ENCODE assay signal across 8 mouse cellular contexts in the genomic region with DNA sequence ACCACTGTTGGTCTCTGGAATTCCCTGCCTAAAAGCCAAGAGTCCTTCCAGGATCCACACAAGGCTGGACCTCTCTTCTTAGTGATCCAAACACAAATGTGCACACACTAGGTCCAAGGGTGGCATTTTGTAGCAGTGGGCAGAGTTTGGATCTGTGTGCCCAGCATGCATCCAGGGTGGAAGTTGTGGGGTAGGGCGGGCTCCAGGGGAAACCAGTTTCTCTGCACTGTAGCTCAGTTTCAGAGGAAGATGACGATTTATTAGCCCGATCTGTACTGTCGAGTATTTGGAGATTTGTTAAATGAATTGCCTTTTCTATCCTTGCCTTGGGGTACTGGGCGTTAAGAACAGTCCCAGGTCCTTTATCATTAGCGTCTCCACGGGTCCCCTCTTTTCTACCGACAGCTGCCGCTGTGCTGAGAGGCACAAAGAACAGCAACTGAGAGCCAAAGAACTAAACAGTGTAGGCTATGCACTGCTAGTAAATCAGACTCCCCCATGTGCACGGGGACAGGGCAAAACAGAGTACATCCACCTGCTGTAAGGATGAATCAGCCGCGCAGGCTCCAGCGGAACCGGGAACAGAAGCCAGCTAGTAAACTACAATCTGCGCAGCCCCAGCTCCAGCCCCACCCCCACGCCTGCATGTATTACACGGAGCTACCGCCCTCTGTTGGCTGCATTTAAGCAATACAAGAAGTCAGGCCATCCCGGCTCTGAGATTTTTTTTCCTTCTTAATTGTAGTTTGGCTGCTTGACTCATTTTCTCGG. TPM values are rescaled to one million over a fixed set of nuclear protein-coding genes. Genes with fewer than 3 reads are reported as not detected.
DNase-seq lines count a peak whose midpoint lies in the region; ATAC-seq lines count a peak whose summit lies in the region.

No protein-coding gene starts in this region.

- no peaks in the 10 kb centered on the region for H3K36me3 ChIP-seq in intestine, embryonic 14.5 days (ENCODE audit: control insufficient read depth, insufficient read depth, low read length)

- H3K27me3 ChIP-seq in intestine, embryonic 14.5 days (replicated peaks; ENCODE audit: control insufficient read depth, insufficient read depth, low read length): no peaks in the 10 kb centered on the region

- H3K9ac ChIP-seq in intestine, embryonic 14.5 days (ENCODE audit: low read length): no peak overlapping the region

- H3K9me3 ChIP-seq in intestine, embryonic 14.5 days (ENCODE audit: control insufficient read depth, low read length): no peaks in the 10 kb centered on the region

- peak; percentile 90 to 95 for DNase-seq in adrenal gland, adult (ENCODE audit: inconsistent age in 2 of 2, low spot score in 1 of 2)
- peak; percentile 94 for DNase-seq in embryo, embryonic 10.5 days (ENCODE audit: low spot score)
- peak; percentile 90 for DNase-seq in gastrocnemius, postnatal 14 days
- DNase-seq in intestine, embryonic 14.5 days (ENCODE audit: low spot score): peak; percentile 88
- DNase-seq in left cerebral cortex, postnatal 10 days (ENCODE audit: extremely low spot score in 1 of 2, low spot score in 2 of 2): peak; percentile 92 to 95
- peak; percentile 98 for DNase-seq in right cerebral cortex, postnatal 14 days
- DNase-seq in urinary bladder, postnatal 4 days (ENCODE audit: low spot score in 2 of 2): peak; percentile 78 to 92

- H3K4me2 ChIP-seq in intestine, embryonic 14.5 days (ENCODE audit: low read length): peak overlapping the region; percentile 49

- WGBS in intestine, embryonic 14.5 days: 7% methylated on average over 20 of the region's 20 CpGs

- peak overlapping the region; percentile 17 for H3K4me3 ChIP-seq in intestine, embryonic 14.5 days (ENCODE audit: low read depth, low read length)

- no peak overlapping the region for H3K27ac ChIP-seq in intestine, embryonic 14.5 days (ENCODE audit: low read depth)

- H3K4me1 ChIP-seq in intestine, embryonic 14.5 days (replicated peaks; ENCODE audit: control insufficient read depth, insufficient read depth, low read length): 0 out of 2 replicates have a peak, but pooled peaks cover 2% of the 10 kb centered on the region

- peak; percentile 88 for ATAC-seq in intestine, embryonic 14.5 days (replicated peaks; ENCODE audit: low FRiP score, low TSS enrichment, low read depth)
- ATAC-seq in megakaryocyte-erythroid progenitor cell, adult 5-6 weeks (replicated peaks; ENCODE audit: low FRiP score, low TSS enrichment, poor library complexity, severe bottlenecking): peak; percentile 79

- intact Hi-C loops in gastrocnemius, postnatal 14 days (cut with DNase I; ENCODE audit: low total_unique reads): loop anchor here (2.0 kb wide), 1 partner anchor 66 kb away; no protein-coding TSS in a partner anchor
- intact Hi-C loops in left cerebral cortex, postnatal 10 days (cut with DNase I): loop anchor here (1.0 kb wide), 1 partner anchor 63 kb away; the partner anchor contains the start of gene Dpysl5

RNA-seq across cellular contexts. Expression of gene Mapre3, which starts 39.7 kb away (rescaled TPM):
- total RNA-seq in gastrocnemius, postnatal 14 days (2021): 10 to 100 TPM; 59.6 to 61.7 TPM
- polyA plus RNA-seq in intestine, embryonic 14.5 days (2014; fragmentation: Nextera tagmentation; extraction: Ambion mirVana): 18.5 and 19.2 TPM in 2 replicates
- 100 to 1,000 TPM; 191 to 193 TPM for total RNA-seq in left cerebral cortex, postnatal 10 days (2021)
- total RNA-seq in megakaryocyte-erythroid progenitor cell, adult 5-6 weeks (2014; fragmentation: Nextera tagmentation): 0.25 TPM in 1 of 2 replicates, not detected in the other
- not detected in 2 replicates for total RNA-seq in megakaryocyte-erythroid progenitor cell, adult 5-6 weeks (2017)

Comparison
In these comparisons a context has a peak if more than half of its experiments do, and no peak if none do; other contexts are left out.
1. RNA of gene Mapre3, which starts 39.7 kb away (total RNA-seq): 191 to 193 TPM in left cerebral cortex, postnatal 10 days and 59.6 to 61.7 TPM in gastrocnemius, postnatal 14 days; 0.25 TPM in megakaryocyte-erythroid progenitor cell, adult 5-6 weeks; every median in the first group is over 10 times any median in the second.
2. Peak in every context shown above with its lines, with median percentiles within 50 percentile points of each other: DNase-seq.